Mouse (Mus musculus): ENCODE measurements around the gene Aox3. TPM values are rescaled to one million over a fixed set of nuclear protein-coding genes. Genes with fewer than 3 reads are reported as not detected.
A peak's percentile ranks its signal among the peaks of the same experiment; 100 is the strongest.

The Aox3 gene
- polyA plus RNA-seq, 1 experiment from 2014 or later: 0.91 TPM

DNA sequence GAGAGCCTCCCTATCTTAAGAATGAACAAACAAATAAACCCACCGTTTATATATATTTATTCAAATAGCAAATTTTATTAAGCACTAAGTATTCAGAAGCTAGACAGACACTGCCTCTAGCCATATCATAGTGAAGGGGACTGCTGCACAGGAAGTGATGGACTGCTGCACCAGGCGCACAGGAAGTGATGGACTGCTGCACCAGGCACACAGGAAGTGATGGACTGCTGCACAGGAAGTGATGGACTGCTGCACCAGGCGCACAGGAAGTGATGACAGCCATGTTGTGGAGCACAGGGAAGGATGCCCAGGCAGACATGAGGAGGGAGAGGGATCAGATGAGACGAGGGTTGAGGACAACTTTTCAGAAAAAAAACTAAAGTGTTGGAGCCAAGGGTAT lies 102.4 kb downstream of the Aox3 start:
- no peak overlapping the region for H3K4me3 ChIP-seq (ENCODE audit: low read depth, low read length)
- H3K36me3 ChIP-seq (ENCODE audit: insufficient read depth): no peaks in the 10 kb centered on the region
- TF ChIP-seq CTCF (IDR thresholded peaks at IDR 0.05; ENCODE audit: low read depth): no peak
- DNase-seq: no peak
- ATAC-seq (ENCODE audit: insufficient read depth): no peak
- H3K27me3 ChIP-seq (ENCODE audit: insufficient read depth, low read length): no peaks in the 10 kb centered on the region
- H3K9ac ChIP-seq: no peak overlapping the region
- H3K9me3 ChIP-seq (ENCODE audit: low read depth, low read length): no peaks in the 10 kb centered on the region
- H3K4me1 ChIP-seq (ENCODE audit: insufficient read depth): no peaks in the 10 kb centered on the region
- H3K4me2 ChIP-seq: no peak overlapping the region
- H3K27ac ChIP-seq (ENCODE audit: low read depth): no peak overlapping the region
- WGBS: 87% methylated on average over 4 of the region's 4 CpGs

DNA sequence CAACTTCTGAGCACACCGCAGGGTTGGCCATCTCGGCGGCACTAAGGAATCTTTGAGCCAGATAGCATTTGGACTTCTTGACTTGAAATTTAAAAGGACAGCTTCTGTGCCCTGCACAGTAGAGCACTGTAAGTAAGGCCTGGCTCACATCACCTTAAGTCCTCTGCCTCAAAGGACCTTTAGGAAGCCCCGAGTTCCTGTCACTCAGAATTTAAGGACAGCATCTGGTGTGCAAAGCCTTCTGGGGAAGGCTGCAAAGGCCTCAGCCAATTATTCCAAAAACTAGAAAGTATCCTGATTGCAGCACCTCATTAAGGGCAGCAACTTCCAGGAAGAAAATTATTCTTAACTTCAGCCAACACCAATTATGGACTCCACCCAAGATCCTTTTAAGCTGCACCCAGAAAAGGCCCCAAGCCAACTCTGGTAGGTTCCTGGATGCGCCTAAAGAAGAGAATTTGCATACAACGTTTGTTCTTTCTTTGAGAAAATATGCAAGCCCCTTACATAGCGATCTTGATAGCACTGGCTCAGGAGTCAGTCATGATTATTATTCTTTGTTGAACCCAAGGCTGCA lies 103.1 kb downstream of the Aox3 start:
- 65% methylated on average over 7 of the region's 7 CpGs for WGBS

DNA sequence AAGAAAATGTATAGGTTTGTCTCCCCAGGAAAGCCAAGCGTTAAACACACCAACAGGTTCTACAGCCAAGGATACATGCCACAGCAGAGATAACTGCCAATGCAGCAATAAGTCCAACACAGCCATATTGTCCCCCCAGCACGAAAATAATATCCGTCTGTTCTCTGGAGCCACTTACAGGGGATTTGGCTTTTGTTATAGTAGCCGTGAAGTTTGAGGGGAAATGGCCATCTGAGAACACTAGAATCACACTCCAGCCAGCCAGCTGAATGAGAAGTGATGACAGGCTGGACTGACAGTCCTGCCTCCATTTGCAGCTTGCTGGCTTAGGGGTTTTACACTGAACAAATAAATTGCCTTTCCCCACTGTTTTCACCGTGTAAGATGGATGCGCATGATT lies 108.1 kb downstream of the Aox3 start:
- 41% methylated on average over 6 of the region's 6 CpGs for WGBS
- H3K4me3 ChIP-seq (ENCODE audit: low read depth, low read length): no peak overlapping the region
- H3K27me3 ChIP-seq (ENCODE audit: insufficient read depth, low read length): no peaks in the 10 kb centered on the region
- no peak overlapping the region for H3K27ac ChIP-seq (ENCODE audit: low read depth)
- H3K4me2 ChIP-seq: no peak overlapping the region
- no peaks in the 10 kb centered on the region for H3K9me3 ChIP-seq (ENCODE audit: low read depth, low read length)
- no peak for TF ChIP-seq CTCF (IDR thresholded peaks at IDR 0.05; ENCODE audit: low read depth)
- ATAC-seq (ENCODE audit: insufficient read depth) (peak; percentile 24; the same call in 1 of the 2 replicates), DNase-seq (peak; percentile 54)
- H3K9ac ChIP-seq: no peak overlapping the region
- H3K36me3 ChIP-seq (ENCODE audit: insufficient read depth): no peaks in the 10 kb centered on the region
- H3K4me1 ChIP-seq (ENCODE audit: insufficient read depth): no peaks in the 10 kb centered on the region

More for the DNA sequence above, 103.1 kb downstream of the Aox3 start:
- H3K36me3 ChIP-seq (ENCODE audit: insufficient read depth): no peaks in the 10 kb centered on the region
- no peaks in the 10 kb centered on the region for H3K27me3 ChIP-seq (ENCODE audit: insufficient read depth, low read length)
- H3K4me1 ChIP-seq (ENCODE audit: insufficient read depth): no peaks in the 10 kb centered on the region
- peak; percentile 33 for DNase-seq
- H3K4me2 ChIP-seq: no peak overlapping the region
- no peak overlapping the region for H3K9ac ChIP-seq
- H3K9me3 ChIP-seq (ENCODE audit: low read depth, low read length): no peaks in the 10 kb centered on the region
- TF ChIP-seq CTCF (IDR thresholded peaks at IDR 0.05; ENCODE audit: low read depth): no peak
- H3K4me3 ChIP-seq (ENCODE audit: low read depth, low read length): no peak overlapping the region
- no peak overlapping the region for H3K27ac ChIP-seq (ENCODE audit: low read depth)
- ATAC-seq (ENCODE audit: insufficient read depth): no peak

DNA sequence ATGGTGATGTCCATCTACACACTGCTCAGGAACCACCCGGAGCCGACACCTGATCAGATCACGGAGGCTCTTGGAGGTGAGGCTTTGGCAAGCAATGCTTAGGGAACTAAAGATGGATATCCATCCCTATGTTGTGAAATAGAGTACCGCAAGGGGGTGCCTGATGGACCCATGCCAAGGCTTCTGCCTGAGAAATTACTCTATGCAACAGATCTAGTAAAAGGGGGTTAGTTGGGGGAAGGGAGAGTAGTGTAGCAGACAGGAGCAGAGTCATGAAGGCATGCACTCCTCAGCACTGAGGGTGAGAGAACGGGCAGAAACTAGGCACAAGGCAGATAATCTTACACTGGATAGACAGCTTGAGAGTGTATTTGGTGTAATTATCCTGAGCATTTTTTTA lies 108.9 kb downstream of the Aox3 start:
- Histone ChIP-seq H3K4me3 (ENCODE audit: low read depth, low read length) (no peak overlapping the region), H3K9me3 (ENCODE audit: low read depth, low read length) (no peaks in the 10 kb centered on the region), H3K27me3 (ENCODE audit: insufficient read depth, low read length) (no peaks in the 10 kb centered on the region), H3K27ac (ENCODE audit: low read depth) (no peak overlapping the region), H3K36me3 (ENCODE audit: insufficient read depth) (no peaks in the 10 kb centered on the region), H3K4me2 (no peak overlapping the region), H3K4me1 (ENCODE audit: insufficient read depth) (no peaks in the 10 kb centered on the region), H3K9ac (no peak overlapping the region)
- 53% methylated on average over 5 of the region's 5 CpGs for WGBS
- peak; percentile 68 for DNase-seq
- TF ChIP-seq CTCF (IDR thresholded peaks at IDR 0.05; ENCODE audit: low read depth): peak; percentile 5; the same call in 1 of the 2 replicates
- peak; percentile 47; the same call in 1 of the 2 replicates for ATAC-seq (ENCODE audit: insufficient read depth)

DNA sequence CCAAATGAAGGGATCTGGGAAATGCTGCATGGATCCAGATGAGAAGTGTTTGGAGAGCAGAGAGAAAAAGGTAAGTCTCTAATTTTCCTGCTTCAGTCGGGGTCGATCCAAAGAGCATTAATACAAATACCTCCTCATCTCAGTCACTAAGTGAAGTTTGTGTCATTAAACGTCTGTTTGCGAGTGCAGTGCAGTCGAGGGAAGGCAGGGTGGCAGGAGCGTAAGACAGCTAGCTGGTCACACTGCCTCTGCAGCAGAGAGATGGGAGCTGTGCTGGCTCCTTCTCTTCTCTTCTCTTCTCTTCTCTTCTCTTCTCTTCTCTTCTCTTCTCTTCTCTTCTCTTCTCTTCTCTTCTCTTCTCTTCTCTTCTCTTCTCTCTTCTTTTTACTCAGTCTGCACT lies 115.2 kb downstream of the Aox3 start:
- H3K27me3 ChIP-seq (ENCODE audit: insufficient read depth, low read length): no peaks in the 10 kb centered on the region
- TF ChIP-seq CTCF (IDR thresholded peaks at IDR 0.05; ENCODE audit: low read depth): no peak
- H3K27ac ChIP-seq (ENCODE audit: low read depth): no peak overlapping the region
- H3K9me3 ChIP-seq (ENCODE audit: low read depth, low read length): no peaks in the 10 kb centered on the region
- 51% methylated on average over 6 of the region's 6 CpGs for WGBS
- H3K4me1 ChIP-seq (ENCODE audit: insufficient read depth): no peaks in the 10 kb centered on the region
- DNase-seq: no peak
- no peak for ATAC-seq (ENCODE audit: insufficient read depth)
- H3K9ac ChIP-seq: no peak overlapping the region
- H3K4me2 ChIP-seq: no peak overlapping the region
- no peak overlapping the region for H3K4me3 ChIP-seq (ENCODE audit: low read depth, low read length)
- H3K36me3 ChIP-seq (ENCODE audit: insufficient read depth): no peaks in the 10 kb centered on the region

DNA sequence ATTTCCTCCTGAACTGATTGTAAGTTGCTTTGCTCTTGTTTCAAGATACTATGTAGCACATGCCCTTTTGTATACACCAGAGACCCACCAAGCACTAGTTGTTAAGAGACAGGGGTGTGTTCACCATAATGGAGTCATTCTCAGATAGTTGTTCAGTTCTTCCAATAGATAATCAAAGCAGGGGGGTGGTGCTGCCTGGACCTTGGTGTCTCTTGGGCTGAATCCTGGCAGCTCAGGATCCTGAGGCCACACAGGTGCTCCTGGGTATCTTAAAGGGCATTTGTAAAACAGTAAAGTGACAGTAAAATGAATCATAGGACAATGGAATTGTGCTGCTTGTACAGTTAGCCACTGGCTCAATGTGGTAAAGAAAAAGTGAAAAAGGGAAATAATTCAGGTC lies 116.0 kb downstream of the Aox3 start:
- H3K9me3 ChIP-seq (ENCODE audit: low read depth, low read length): no peaks in the 10 kb centered on the region
- H3K9ac ChIP-seq: no peak overlapping the region
- no peaks in the 10 kb centered on the region for H3K27me3 ChIP-seq (ENCODE audit: insufficient read depth, low read length)
- H3K4me1 ChIP-seq (ENCODE audit: insufficient read depth): no peaks in the 10 kb centered on the region
- DNase-seq (no peak), ATAC-seq (ENCODE audit: insufficient read depth) (no peak)
- no peak overlapping the region for H3K27ac ChIP-seq (ENCODE audit: low read depth)
- no peak overlapping the region for H3K4me3 ChIP-seq (ENCODE audit: low read depth, low read length)
- no peak for TF ChIP-seq CTCF (IDR thresholded peaks at IDR 0.05; ENCODE audit: low read depth)
- H3K4me2 ChIP-seq: no peak overlapping the region
- no peaks in the 10 kb centered on the region for H3K36me3 ChIP-seq (ENCODE audit: insufficient read depth)

DNA sequence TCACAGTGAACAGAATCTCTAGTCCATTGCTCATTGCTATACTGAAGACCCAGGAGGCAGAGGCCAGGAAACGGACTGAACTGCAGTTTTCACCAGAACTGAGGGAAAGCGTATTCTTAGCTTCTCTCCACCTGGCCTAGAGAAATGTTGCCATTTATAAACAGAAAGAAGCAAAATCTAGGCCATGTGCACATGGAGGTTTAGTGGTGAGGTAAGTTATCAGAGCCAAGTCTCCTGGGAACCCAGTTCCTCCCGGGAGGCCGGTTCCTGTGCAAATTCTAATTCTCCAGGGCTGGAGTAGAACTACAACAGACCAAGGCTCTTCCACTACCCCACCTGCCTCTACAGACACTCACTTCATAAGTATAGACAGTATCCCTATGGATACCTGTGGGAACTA lies 116.8 kb downstream of the Aox3 start:
- Histone ChIP-seq H3K27ac (ENCODE audit: low read depth) (no peak overlapping the region), H3K36me3 (ENCODE audit: insufficient read depth) (no peaks in the 10 kb centered on the region), H3K27me3 (ENCODE audit: insufficient read depth, low read length) (no peaks in the 10 kb centered on the region), H3K9ac (no peak overlapping the region), H3K4me1 (ENCODE audit: insufficient read depth) (no peaks in the 10 kb centered on the region), H3K4me3 (ENCODE audit: low read depth, low read length) (no peak overlapping the region), H3K4me2 (no peak overlapping the region), H3K9me3 (ENCODE audit: low read depth, low read length) (no peaks in the 10 kb centered on the region)
- ATAC-seq (ENCODE audit: insufficient read depth) (no peak), DNase-seq (no peak)
- no peak for TF ChIP-seq CTCF (IDR thresholded peaks at IDR 0.05; ENCODE audit: low read depth)
- WGBS: 77% methylated on average over 4 of the region's 4 CpGs

DNA sequence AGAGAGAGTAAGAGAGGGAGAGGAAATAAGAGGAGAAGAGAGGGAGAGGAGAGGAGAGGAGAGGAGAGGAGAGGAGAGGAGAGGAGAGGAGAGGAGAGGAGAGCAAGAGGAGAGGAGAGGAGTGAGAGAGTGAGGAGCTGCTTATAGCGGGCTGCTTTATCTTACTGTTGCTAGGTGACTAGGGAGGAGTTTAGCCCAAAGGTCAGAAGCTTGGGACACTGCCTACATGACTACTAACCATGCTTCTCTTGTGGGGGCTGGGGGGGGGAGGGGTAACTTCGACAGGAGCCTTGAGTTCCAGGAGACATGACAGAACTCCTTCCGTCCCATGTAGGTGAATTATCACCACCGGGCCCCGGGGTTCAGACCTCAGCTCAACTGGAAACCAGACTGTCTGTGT lies 117.6 kb downstream of the Aox3 start:
- Histone ChIP-seq H3K9ac (no peak overlapping the region), H3K27me3 (ENCODE audit: insufficient read depth, low read length) (no peaks in the 10 kb centered on the region), H3K36me3 (ENCODE audit: insufficient read depth) (no peaks in the 10 kb centered on the region), H3K9me3 (ENCODE audit: low read depth, low read length) (no peaks in the 10 kb centered on the region), H3K4me2 (no peak overlapping the region), H3K4me1 (ENCODE audit: insufficient read depth) (no peaks in the 10 kb centered on the region), H3K4me3 (ENCODE audit: low read depth, low read length) (no peak overlapping the region), H3K27ac (ENCODE audit: low read depth) (no peak overlapping the region)
- ATAC-seq (ENCODE audit: insufficient read depth) (no peak), DNase-seq (no peak)
- 31% methylated on average over 5 of the region's 5 CpGs for WGBS
- no peak for TF ChIP-seq CTCF (IDR thresholded peaks at IDR 0.05; ENCODE audit: low read depth)
